Mouse (Mus musculus) heart, embryonic 13.5 days (tissue): ENCODE results near the gene Mrgprb4. TPM values are rescaled to one million over a fixed set of nuclear protein-coding genes. Genes with fewer than 3 reads are reported as not detected.

Experiments used
- ATAC-seq: fragments of 200-750 bp; cut with Nextera tagmentation; 2 replicates; pipeline ENCODE4 v1.8.0; 2017; ENCODE audit warnings: moderate TSS enrichment; ENCODE audit not compliant: insufficient number of reproducible peaks, low FRiP score, low TSS enrichment; ENCODE audit errors: extremely low read depth
- H3K27ac ChIP-seq: fragments of 300-500 bp; sonication (generic); replicated peaks from 2 replicates; pipeline ENCODE4 v1.5.1; 2015; ENCODE audit warnings: moderate library complexity, mild to moderate bottlenecking, inconsistent platforms
- H3K27me3 ChIP-seq: fragments of 300-500 bp; sonication (generic); replicated peaks from 2 replicates; pipeline ENCODE4 v1.6.1; 2015; ENCODE audit warnings: mild to moderate bottlenecking, inconsistent platforms
- H3K36me3 ChIP-seq: fragments of 300-500 bp; sonication (generic); 2 replicates; pipeline ENCODE4 v1.6.1; 2015; ENCODE audit warnings: mild to moderate bottlenecking, inconsistent platforms
- H3K4me1 ChIP-seq: fragments of 300-500 bp; sonication (generic); 2 replicates; pipeline ENCODE4 v1.6.1; 2015; ENCODE audit warnings: inconsistent platforms
- H3K4me2 ChIP-seq: fragments of 300-500 bp; sonication (generic); 2 replicates; pipeline ENCODE4 v1.6.1; 2015; ENCODE audit warnings: inconsistent platforms, mild to moderate bottlenecking, moderate library complexity
- H3K4me3 ChIP-seq: fragments of 300-500 bp; sonication (generic); 2 replicates; pipeline ENCODE4 v1.5.1; 2015; ENCODE audit warnings: moderate library complexity, mild to moderate bottlenecking, inconsistent platforms
- H3K9ac ChIP-seq: fragments of 300-500 bp; sonication (generic); 2 replicates; pipeline ENCODE4 v1.6.1; 2015; ENCODE audit warnings: inconsistent platforms, mild to moderate bottlenecking, moderate library complexity
- H3K9me3 ChIP-seq: fragments of 300-500 bp; sonication (generic); 2 replicates; pipeline ENCODE4 v1.6.1; 2016; ENCODE audit warnings: inconsistent platforms
- WGBS: fragments of 180-500 bp; shearing (Covaris S2); methylation state at CpG from one replicate; pipeline ENCODE4 v1.1.7; 2015; ENCODE audit warnings: mixed read lengths; 5-methylcytosine and 5-hydroxymethylcytosine counted together
- polyA plus RNA-seq: library from polyadenylated mRNA; unstranded; fragments of >200 nt; fragmentation: Nextera tagmentation; extraction: Ambion mirVana; gene quantifications from 2 replicates; pipeline ENCODE4 v1.2.1, GENCODE M21; 2015

Mrgprb4 gene
- polyA plus RNA-seq, result not detected in 2 replicates

DNA sequence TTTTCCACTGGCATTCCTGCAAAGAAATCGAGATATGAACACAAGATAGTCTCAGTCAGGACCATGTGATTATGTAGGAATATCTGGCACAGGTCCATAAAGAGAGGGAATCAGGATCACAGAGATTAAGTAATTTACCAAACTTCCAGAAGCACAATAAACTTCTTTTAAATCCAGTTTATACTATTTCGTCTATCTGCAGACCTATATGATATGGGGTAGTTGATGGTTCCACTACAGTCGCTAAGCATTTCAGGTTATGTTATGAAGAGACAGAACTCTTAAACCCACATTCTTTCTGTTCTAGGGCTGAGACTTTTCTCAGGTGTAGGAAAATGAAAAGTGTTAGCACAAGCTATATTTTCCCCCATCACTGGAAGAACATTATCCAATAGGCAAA lies at the start of gene Mrgprb4:
Gene Mrgprb4, minus strand, starts transcription at position 101 of the 400 bp plus-strand sequence.
- Histone ChIP-seq H3K27me3 (no peaks in the 10 kb centered on the region), H3K4me3 (no peak within 1 kb of the TSS), H3K4me1 (no peaks in the 10 kb centered on the region), H3K4me2 (no peak within 1 kb of the TSS), H3K36me3 (no peaks in the 10 kb centered on the region), H3K9me3 (peaks cover 11% of the 10 kb centered on the region; the same call in 1 of the 2 replicates), H3K27ac (no peak within 1 kb of the TSS), H3K9ac (no peak within 1 kb of the TSS)
- WGBS, result 70% methylated on average over 3 of the region's 3 CpGs
- no peak for ATAC-seq

DNA sequence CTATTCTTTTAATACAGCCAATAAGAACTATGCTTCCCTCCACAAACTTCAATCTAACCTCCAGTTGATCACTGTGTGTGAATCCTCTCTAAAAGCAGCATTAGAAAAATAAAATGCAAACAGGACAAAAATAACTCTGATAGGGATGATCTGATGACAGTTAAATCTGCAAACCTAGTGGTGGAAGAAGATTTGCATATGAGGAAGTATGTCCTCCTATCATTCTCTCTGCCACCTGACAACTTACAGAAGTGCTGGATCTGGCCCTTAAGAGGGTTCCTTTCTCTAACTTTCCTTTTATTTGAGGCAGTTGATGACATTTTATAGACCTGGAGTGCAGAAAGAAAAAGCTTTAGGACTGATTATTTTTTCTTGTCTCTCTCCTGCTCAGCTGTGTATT lies 27.0 kb upstream of the Mrgprb4 start:
- peaks cover 6% of the 10 kb centered on the region; the same call in 1 of the 2 replicates for H3K9me3 ChIP-seq
- H3K4me1 ChIP-seq, result no peaks in the 10 kb centered on the region
- H3K27me3 ChIP-seq, result no peaks in the 10 kb centered on the region
- H3K4me2 ChIP-seq, result no peak overlapping the region
- ATAC-seq, result no peak
- no peak overlapping the region for H3K27ac ChIP-seq
- no peaks in the 10 kb centered on the region for H3K36me3 ChIP-seq
- no peak overlapping the region for H3K4me3 ChIP-seq
- no peak overlapping the region for H3K9ac ChIP-seq

DNA sequence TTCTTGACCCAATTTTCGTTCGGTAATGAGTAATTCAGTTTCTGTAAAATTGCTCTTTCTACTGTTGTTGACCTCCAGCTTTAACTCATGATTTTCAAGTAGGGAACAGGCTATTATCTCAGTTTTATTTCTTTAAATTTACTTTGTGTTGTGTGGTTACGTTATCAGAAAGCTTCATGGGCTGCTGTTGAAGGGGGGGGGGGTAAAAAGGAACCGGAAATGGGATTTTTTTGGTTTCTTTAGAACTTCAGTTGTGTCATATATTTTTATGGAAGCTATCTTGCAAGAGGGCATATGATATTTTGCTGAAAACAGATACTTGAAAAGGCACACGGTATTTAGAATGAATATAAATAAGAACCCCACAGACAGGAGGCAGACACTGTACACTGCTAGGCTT lies 26.0 kb upstream of the Mrgprb4 start:
- 63% methylated on average over 5 of the region's 5 CpGs for WGBS
- Histone ChIP-seq H3K27me3 (no peaks in the 10 kb centered on the region), H3K4me1 (no peaks in the 10 kb centered on the region), H3K36me3 (no peaks in the 10 kb centered on the region), H3K9ac (no peak overlapping the region), H3K4me3 (no peak overlapping the region), H3K27ac (no peak overlapping the region), H3K4me2 (no peak overlapping the region), H3K9me3 (peaks cover 5% of the 10 kb centered on the region; the same call in 1 of the 2 replicates)
- no peak for ATAC-seq

DNA sequence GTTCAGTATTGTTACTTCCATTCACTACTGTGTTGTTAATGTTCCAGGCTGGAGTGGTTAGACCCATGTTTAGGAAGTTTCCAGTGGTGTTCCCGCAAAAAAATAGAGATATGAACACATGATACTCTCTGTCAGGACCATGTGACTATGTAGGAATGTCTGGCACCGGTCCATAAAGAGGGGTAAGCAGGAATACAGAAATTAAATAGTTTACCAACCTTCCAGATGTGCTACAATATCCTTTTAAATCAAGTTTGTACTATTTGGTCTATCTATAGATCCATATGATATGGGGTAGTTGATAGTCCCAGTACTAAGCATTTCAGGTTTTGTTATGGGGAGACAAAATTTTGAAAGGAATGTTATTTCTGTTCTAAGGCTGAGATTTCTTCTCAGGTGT lies 30.2 kb downstream of the Mrgprb4 start, which contains the start of gene Mrgprb5:
Gene Mrgprb5, minus strand, starts transcription at position 101 of the 400 bp plus-strand sequence.
- Histone ChIP-seq H3K4me2 (no peak within 1 kb of the TSS), H3K27ac (no peak within 1 kb of the TSS), H3K4me1 (no peaks in the 10 kb centered on the region), H3K4me3 (no peak within 1 kb of the TSS), H3K9me3 (no peaks in the 10 kb centered on the region), H3K27me3 (no peaks in the 10 kb centered on the region), H3K9ac (no peak within 1 kb of the TSS), H3K36me3 (no peaks in the 10 kb centered on the region)
- no peak for ATAC-seq
- WGBS, result 64% methylated on average over 2 of the region's 2 CpGs

DNA sequence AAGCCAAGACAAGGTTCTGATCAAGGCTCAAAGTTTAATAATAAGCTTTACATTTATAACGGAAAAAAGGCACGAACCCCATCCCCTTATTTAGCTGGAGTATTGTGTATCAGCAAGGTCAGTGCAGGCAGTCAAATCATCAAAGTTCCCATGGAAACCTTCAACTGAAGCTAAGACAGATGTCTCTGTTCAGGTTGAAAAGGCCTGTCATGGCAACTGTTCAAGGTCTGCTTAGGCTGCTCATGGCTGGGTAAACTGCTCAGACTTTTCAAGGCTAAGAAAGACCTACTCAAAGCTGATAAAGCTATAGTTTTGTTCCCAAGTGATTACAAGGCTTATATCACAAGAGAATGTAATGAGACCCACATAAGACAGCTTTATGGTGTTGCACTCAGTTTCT lies 31.6 kb downstream of the Mrgprb4 start:
- WGBS, result 79% methylated on average over 2 of the region's 2 CpGs
- Histone ChIP-seq H3K4me3 (no peak overlapping the region), H3K27ac (no peak overlapping the region), H3K4me2 (no peak overlapping the region), H3K36me3 (no peaks in the 10 kb centered on the region), H3K9me3 (no peaks in the 10 kb centered on the region), H3K9ac (no peak overlapping the region), H3K27me3 (no peaks in the 10 kb centered on the region), H3K4me1 (no peaks in the 10 kb centered on the region)
- ATAC-seq, result no peak

Other genes starting within 250 kb of the Mrgprb4 start
- not detected in 2 replicates for gene Mrgpra4, start 217.2 kb downstream of the Mrgprb4 start, polyA plus RNA-seq
- gene Mrgprx1, start 171.7 kb downstream of the Mrgprb4 start, polyA plus RNA-seq, result not detected in 2 replicates
- gene Mrgprb5, start 30.3 kb downstream of the Mrgprb4 start, polyA plus RNA-seq, result not detected in 2 replicates
- gene Mrgprb8, start 189.2 kb upstream of the Mrgprb4 start, polyA plus RNA-seq, result not detected in 2 replicates